Mouse (Mus musculus) hindbrain, embryonic 12.5 days (tissue): ENCODE results near the gene Ctf2. TPM values are rescaled to one million over a fixed set of nuclear protein-coding genes. Genes with fewer than 3 reads are reported as not detected.
A peak's percentile ranks its signal among the peaks of the same experiment; 100 is the strongest.
"Not testable (repeated sequence)": the region's sequence is repeated elsewhere in the genome, so short reads cannot be mapped to it uniquely, and the experiment has no call there.

ENCODE experiments used
- ATAC-seq: fragments of 200-750 bp; cut with Nextera tagmentation; 2 replicates; pipeline ENCODE4 v1.8.0; 2017; ENCODE audit warnings: moderate TSS enrichment; ENCODE audit not compliant: low FRiP score
- H3K27ac ChIP-seq: fragments of 300-500 bp; sonication (generic); 2 replicates; pipeline ENCODE4 v1.5.1; 2016; ENCODE audit warnings: mild to moderate bottlenecking
- H3K27me3 ChIP-seq: fragments of 300-500 bp; sonication (generic); 2 replicates; pipeline ENCODE4 v1.6.1; 2016; ENCODE audit warnings: mild to moderate bottlenecking
- H3K36me3 ChIP-seq: fragments of 300-500 bp; sonication (generic); 2 replicates; pipeline ENCODE4 v1.6.1; 2016; ENCODE audit warnings: mild to moderate bottlenecking
- H3K4me1 ChIP-seq: fragments of 300-500 bp; sonication (generic); 2 replicates; pipeline ENCODE4 v1.6.1; 2016
- H3K4me2 ChIP-seq: fragments of 300-500 bp; sonication (generic); replicated peaks from 2 replicates; pipeline ENCODE4 v1.6.1; 2016; ENCODE audit warnings: mild to moderate bottlenecking
- H3K4me3 ChIP-seq: fragments of 300-500 bp; sonication (generic); 2 replicates; pipeline ENCODE4 v1.5.1; 2016; ENCODE audit warnings: mild to moderate bottlenecking
- H3K9ac ChIP-seq: fragments of 300-500 bp; sonication (generic); 2 replicates; pipeline ENCODE4 v1.6.1; 2016; ENCODE audit warnings: mild to moderate bottlenecking, moderate library complexity
- H3K9me3 ChIP-seq: fragments of 300-500 bp; sonication (generic); replicated peaks from 2 replicates; pipeline ENCODE4 v1.6.1; 2016; ENCODE audit warnings: mild to moderate bottlenecking
- WGBS: fragments of 180-500 bp; shearing (Covaris S2); methylation state at CpG from one replicate; pipeline ENCODE4 v1.1.7; 2016; 5-methylcytosine and 5-hydroxymethylcytosine counted together
- polyA plus RNA-seq: library from polyadenylated mRNA; unstranded; fragments of >200 nt; fragmentation: Nextera tagmentation; extraction: Ambion mirVana; gene quantifications from 2 replicates; pipeline ENCODE4 v1.2.1, GENCODE M21; 2016

The Ctf2 gene
- polyA plus RNA-seq, 1 experiment from 2014 or later: not detected

DNA sequence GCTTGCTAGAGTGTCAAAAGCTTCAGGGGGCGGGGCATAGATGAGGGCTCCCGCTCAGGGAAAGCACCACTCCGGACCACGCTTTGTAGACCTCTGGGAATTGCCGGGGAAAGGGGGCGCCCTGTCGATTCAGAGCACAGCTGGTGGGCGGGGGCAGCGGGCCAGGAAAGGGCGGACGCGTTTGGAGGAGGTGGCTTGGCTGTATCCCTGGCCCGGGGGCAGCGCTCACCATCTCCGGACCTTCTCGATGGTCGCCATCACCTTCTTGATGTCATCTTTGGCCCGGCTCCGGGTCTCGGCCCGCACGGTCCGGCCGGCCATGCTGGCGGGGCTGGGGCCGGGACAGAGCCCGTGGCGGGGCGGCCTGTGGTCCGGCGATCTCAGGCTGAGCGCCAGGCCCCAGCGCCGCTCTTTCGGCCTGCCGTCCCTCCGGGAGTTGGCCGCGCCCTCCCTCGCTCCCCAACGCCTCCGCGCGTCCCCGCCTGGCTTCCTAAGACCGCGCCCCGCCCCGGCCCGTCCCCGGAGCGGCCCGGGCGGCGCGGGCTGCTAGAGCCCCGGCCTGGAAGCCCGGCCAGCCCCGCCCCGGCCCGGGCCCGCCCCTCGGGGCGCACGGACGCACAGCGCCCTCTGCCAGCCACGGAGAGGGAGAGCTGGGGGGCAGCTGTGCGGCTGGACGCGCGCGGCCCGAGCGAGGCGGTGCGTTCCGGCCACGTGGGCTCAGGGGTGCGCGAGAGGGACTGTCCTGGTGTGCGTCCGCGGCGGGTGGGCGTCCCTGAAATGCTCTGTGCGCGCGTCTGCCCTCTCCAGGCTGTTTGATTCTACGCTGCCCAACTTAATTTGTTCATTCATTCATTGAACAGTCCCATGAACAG is 23.5 kb downstream of the Ctf2 start, which contains the start of gene Bcl7c:
Gene Bcl7c (minus strand): TSS at position 727 of the 872 bp plus-strand sequence.
- peaks cover 31% of the 10 kb centered on the region for H3K4me1 ChIP-seq
- under 1% methylated on average over 85 of the region's 90 CpGs for WGBS

DNA sequence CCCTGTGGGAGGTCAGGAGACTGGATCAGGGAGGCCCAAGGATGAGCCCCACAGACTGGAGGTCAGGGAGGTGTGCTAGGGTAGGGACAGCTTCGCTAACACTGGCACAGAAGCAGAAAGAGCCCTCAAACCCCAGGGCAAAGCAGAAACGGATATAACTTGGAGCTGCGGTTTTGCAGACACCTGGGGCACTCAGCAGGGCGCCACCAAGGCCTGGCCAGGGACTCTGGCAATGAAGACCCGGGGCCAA is 24.1 kb downstream of the Ctf2 start:
- H3K4me1 ChIP-seq: peaks cover 30% of the 10 kb centered on the region
- peak overlapping the region; percentile 59 for H3K4me2 ChIP-seq
- H3K4me3 ChIP-seq: peak overlapping the region; percentile 82
- ATAC-seq: peak; percentile 6
- H3K36me3 ChIP-seq: peaks cover 34% of the 10 kb centered on the region
- H3K9ac ChIP-seq: peak overlapping the region; percentile 88
- H3K27me3 ChIP-seq: no peaks in the 10 kb centered on the region
- H3K27ac ChIP-seq: peak overlapping the region; percentile 96
- WGBS: 1% methylated on average over 5 of the region's 5 CpGs
- no peaks in the 10 kb centered on the region for H3K9me3 ChIP-seq

More for the DNA sequence above, 23.5 kb downstream of the Ctf2 start, which contains the start of gene Bcl7c:
- ATAC-seq: peak; percentile 85
- peak within 1 kb of the TSS; percentile 82 for H3K4me3 ChIP-seq
- H3K27ac ChIP-seq: peak within 1 kb of the TSS; percentile 96
- H3K9me3 ChIP-seq: no peaks in the 10 kb centered on the region
- peak within 1 kb of the TSS; percentile 88 for H3K9ac ChIP-seq
- H3K27me3 ChIP-seq: no peaks in the 10 kb centered on the region
- H3K4me2 ChIP-seq: peak within 1 kb of the TSS; percentile 59
- peaks cover 29% of the 10 kb centered on the region for H3K36me3 ChIP-seq

DNA sequence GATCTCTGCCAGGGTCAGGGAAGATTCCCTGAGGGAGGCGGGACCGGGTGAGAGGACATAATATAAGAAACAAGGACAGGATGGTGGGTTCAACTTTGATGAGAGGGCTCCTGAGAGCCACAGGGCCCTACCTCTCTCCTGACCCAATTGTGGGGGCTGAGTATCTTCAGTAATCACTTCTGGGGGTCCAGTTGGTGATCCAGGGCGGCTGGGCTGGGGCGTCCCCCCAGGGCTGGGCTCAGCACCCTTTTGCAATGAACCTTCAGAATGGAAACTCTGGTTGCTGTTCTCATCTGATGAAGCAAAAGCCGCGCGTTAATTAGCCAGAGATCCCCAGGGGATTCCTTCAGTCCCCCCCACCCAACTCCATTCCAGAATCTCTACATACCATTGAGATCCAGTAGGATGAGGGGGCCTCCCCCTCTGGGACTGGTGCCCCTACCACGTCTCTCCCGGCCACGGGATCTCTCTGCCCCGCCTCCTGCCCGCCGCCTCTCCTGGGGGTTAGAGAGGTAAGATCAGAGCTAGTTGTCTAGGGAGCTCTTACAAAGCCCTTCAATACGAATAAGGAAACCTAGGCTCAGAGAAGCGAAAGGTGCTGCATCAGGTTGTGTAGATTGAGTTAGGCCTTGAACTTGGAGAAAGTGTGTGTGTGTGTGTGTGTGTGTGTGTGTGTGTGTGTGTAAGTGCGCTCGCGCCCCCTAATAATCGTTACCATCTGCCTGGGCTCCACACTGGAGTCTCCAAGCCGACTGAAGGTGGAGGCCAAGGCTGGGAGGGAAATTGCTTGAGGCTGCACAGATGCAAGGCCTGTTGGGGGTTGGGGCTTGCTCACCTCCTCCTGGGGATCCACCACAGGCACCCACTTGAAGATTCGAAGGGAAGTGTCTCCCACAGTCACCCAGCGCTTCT is 24.7 kb downstream of the Ctf2 start:
- WGBS: 28% methylated on average over 22 of the region's 22 CpGs
- no peaks in the 10 kb centered on the region for H3K27me3 ChIP-seq
- H3K27ac ChIP-seq: peak overlapping the region; percentile 96
- peaks cover 25% of the 10 kb centered on the region for H3K4me1 ChIP-seq
- no peaks in the 10 kb centered on the region for H3K9me3 ChIP-seq
- H3K4me2 ChIP-seq: peak overlapping the region; percentile 59
- H3K4me3 ChIP-seq: peak overlapping the region; percentile 82
- 0 out of 2 replicates have a peak, but pooled peaks have one; percentile 5 for ATAC-seq
- H3K9ac ChIP-seq: peak overlapping the region; percentile 88
- peaks cover 34% of the 10 kb centered on the region for H3K36me3 ChIP-seq

DNA sequence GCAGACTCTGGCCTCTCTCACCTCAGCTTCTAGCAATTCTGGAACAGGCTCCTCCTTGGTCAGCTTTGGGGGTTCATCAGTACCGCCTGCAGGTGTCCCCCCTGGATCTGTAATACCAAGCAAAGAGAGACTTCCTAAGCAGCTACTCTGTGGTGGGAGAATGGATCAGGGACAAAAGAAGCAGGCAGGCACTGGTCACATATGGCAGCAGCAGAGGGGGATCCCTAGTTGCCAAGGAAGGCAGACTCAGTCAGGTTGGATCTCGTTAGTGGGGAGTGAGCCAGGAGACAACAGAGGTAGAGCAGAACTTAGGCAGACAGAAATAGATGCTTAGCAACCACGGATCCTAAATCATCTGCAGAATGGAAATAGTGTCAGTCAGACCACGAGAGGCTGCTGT is 26.3 kb downstream of the Ctf2 start:
- no peak overlapping the region for H3K4me3 ChIP-seq
- H3K9me3 ChIP-seq: no peaks in the 10 kb centered on the region
- no peak overlapping the region for H3K9ac ChIP-seq
- ATAC-seq: no peak
- WGBS: 80% methylated on average over 4 of the region's 4 CpGs
- no peak overlapping the region for H3K27ac ChIP-seq
- no peak overlapping the region for H3K4me2 ChIP-seq
- no peaks in the 10 kb centered on the region for H3K27me3 ChIP-seq
- H3K36me3 ChIP-seq: peaks cover 37% of the 10 kb centered on the region
- H3K4me1 ChIP-seq: peaks cover 22% of the 10 kb centered on the region

DNA sequence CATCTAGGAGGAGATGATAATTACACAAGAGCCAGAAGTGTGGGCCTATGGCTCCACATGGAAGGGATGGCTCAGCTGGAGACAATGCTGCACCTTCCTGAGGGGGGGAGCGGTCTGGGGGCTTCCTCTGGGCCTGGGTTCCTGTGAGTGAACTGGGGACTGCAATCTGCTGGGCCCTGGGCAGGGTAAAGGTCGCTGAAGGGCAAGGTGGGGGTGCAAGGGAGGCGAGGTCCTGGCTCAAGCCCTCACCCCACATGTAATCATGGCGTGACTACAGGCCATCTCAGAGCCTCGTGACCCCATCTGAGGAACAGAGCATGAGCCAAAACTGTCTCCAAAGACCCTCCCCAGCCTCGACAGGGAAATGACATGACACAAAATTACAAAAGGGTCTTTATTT is 27.4 kb downstream of the Ctf2 start:
- Histone ChIP-seq H3K4me3 (no peak overlapping the region), H3K27me3 (no peaks in the 10 kb centered on the region), H3K9me3 (no peaks in the 10 kb centered on the region), H3K36me3 (peaks cover 45% of the 10 kb centered on the region), H3K4me2 (no peak overlapping the region), H3K9ac (no peak overlapping the region), H3K27ac (no peak overlapping the region), H3K4me1 (peaks cover 22% of the 10 kb centered on the region)
- WGBS: 83% methylated on average over 6 of the region's 6 CpGs
- no peak for ATAC-seq

DNA sequence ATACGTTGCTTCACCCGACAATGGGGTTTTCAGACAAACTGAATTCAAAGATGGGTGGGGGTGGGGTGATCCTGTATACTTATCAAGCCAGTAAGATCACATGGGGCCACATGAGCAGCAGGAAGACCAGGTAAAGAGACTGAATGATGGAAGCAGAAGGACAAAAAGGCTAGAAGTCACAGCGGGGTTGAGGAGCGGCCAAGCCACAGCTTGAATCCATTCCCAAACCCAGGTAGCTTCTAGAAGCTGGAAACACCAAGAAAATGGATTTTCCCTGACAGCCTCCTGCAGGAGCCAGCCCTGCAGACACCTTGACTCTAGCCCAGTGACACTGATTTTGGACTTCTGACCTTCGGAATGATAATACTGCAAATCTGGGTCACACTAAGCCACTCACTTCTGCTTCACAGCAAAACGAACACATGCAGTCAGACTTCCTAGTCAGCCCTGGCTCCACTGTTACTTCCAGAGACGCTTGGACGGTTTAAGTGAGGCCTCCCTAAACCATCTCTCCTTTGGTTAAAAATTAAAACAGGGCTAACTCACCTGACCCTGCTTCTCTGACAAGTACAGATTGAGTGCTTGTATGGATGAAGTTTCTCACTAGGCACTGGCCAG is 28.3 kb downstream of the Ctf2 start:
- no peak overlapping the region for H3K27ac ChIP-seq
- no peaks in the 10 kb centered on the region for H3K9me3 ChIP-seq
- peaks cover 17% of the 10 kb centered on the region for H3K4me1 ChIP-seq
- H3K9ac ChIP-seq: no peak overlapping the region
- ATAC-seq: no peak
- 87% methylated on average over 8 of the region's 8 CpGs for WGBS
- H3K4me2 ChIP-seq: no peak overlapping the region
- no peaks in the 10 kb centered on the region for H3K27me3 ChIP-seq
- H3K36me3 ChIP-seq: peaks cover 49% of the 10 kb centered on the region
- H3K4me3 ChIP-seq: no peak overlapping the region

DNA sequence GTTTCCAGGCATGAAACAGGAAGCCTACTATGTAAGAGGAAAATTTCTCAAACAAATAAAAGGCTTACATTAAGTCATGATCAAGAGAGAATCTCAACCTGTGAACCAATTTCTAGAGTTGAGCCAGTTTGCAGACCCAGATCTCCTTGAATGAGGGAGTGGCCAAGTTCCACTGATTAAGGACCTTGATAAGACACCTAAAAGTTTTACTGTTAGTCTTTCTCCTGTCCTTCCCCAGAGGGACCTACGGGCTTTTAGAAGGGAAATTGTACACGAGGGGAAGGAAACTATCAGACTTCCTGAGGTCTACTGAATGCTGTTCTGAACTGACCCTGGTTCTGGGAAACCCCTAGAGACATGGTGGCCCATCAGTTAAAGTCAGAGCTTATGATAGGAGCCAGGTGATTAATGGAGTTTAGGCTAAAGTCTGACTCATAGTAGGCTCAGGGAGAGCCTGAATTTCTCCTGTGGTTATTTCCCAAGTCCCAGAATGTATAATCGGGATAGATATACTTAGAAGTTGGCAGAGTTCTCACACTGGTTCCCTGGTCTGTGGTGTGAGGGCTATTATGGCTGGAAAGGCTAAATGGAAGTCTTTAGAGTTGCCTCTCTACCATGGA is 31.1 kb downstream of the Ctf2 start:
- H3K27me3 ChIP-seq: no peaks in the 10 kb centered on the region
- H3K36me3 ChIP-seq: peaks cover 42% of the 10 kb centered on the region
- 82% methylated on average over 3 of the region's 3 CpGs for WGBS
- no peaks in the 10 kb centered on the region for H3K4me1 ChIP-seq
- ATAC-seq: no peak
- H3K27ac ChIP-seq: no peak overlapping the region
- H3K9ac ChIP-seq: no peak overlapping the region
- no peaks in the 10 kb centered on the region for H3K9me3 ChIP-seq
- H3K4me2 ChIP-seq: no peak overlapping the region
- H3K4me3 ChIP-seq: no peak overlapping the region

DNA sequence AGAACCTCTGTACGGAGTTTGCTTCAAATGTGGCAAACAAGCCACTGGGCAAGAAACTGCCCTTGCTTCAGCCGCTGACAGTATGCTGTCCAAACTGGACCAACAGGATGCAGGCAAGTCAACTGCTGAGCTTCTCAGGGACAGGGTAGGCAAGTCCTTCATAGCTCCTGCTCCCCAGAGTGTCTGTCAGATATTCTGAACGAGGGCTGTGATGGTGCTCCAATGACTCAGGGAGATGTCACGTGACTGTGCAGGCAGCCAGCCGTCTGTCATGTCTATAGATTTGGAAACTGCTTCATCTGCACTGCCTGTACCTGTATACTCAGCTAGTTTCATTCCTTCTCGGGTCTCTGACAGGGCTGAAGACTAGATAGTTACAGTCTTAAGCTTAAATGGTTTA is 33.0 kb downstream of the Ctf2 start:
- Histone ChIP-seq H3K36me3 (peaks cover 33% of the 10 kb centered on the region), H3K4me3 (no peak overlapping the region), H3K27ac (no peak overlapping the region), H3K27me3 (no peaks in the 10 kb centered on the region), H3K4me1 (no peaks in the 10 kb centered on the region), H3K4me2 (no peak overlapping the region), H3K9me3 (no peaks in the 10 kb centered on the region), H3K9ac (no peak overlapping the region)
- no peak for ATAC-seq
- 79% methylated on average over 6 of the region's 6 CpGs for WGBS

DNA sequence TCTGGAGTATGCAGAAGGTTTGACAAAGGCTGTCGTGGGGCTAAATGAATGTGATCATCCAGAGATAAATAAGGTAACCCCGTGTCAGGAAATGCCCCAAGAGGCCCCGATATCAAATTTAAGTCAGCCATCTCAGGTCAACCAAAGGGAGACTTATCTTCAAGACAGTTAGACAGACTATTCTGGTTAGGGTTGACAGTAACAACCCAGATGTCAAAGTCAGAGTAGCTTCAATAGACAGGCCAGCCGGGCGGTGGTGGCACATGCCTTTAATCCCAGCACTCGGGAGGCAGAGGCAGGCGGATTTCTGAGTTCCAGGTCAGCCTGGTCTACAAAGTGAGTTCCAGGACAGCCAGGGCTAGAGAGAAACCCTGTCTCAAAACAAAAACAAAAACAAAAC is 38.2 kb downstream of the Ctf2 start:
- H3K36me3 ChIP-seq, ATAC-seq, H3K4me2 ChIP-seq, H3K9ac ChIP-seq, H3K4me3 ChIP-seq, H3K9me3 ChIP-seq, H3K27ac ChIP-seq, H3K4me1 ChIP-seq, H3K27me3 ChIP-seq: not testable (repeated sequence)
- WGBS: 94% methylated on average over 7 of the region's 7 CpGs

DNA sequence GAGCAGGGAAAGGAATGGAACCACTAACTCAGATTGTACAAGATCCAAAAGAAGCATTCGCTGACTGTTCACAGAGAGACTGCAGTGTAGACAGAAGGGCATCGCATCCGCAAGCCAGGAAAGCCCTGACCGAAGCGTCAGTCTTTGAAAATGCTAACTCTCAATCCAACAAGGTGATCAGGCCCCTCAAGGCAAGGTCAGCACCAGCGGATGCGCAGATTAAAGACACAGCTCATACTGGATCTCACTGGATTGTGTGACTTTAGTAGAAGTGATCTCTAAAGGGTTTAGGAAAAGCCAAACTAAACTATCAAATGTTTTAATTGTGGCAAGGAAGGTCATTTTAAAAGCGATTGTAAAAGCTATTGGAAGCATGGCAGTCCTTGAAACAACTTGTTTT is 38.7 kb downstream of the Ctf2 start:
- H3K4me3 ChIP-seq: no peak overlapping the region
- 92% methylated on average over 8 of the region's 8 CpGs for whole genome bisulfite sequencing

DNA sequence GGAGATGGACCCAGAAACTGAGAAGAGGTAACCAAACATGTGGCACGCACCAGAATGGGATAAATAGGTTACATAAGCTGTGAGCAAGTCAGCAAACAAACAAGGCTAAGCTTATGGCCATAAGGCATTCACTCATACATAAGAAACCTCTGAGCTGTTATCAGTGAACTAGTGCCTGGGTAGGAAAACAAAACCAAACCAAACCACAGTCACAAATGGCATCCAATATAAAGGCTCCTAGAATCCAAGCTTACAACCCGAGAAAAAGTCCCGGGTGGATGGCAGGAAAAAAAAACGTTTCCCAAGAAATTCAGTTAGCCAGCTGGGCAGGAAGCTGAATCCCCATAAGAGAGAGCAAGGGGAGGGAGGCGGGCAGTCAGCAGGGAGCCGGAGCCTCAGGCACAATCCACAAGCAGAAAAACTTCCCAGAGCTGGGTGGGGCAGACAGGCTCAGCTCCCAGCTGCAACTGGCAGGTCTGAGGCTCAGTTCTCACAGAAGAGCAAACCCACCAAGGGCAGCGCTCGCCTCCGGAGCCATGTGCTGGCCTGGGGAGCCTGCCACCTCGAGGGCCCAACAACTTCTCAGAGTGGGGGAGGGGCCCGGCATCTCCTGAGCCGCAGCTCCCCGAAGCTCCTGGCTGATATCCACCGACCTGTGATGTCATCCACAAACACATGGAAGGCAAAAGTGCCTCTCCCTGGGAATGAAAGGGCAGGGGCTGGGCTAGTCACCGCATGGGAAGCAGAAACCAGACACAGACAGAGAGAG is 40.6 kb downstream of the Ctf2 start:
- H3K36me3 ChIP-seq: peaks cover 8% of the 10 kb centered on the region
- peak overlapping the region; percentile 41; the same call in 1 of the 2 replicates for H3K9ac ChIP-seq
- H3K27me3 ChIP-seq: no peaks in the 10 kb centered on the region
- H3K4me3 ChIP-seq: no peak overlapping the region
- peaks cover 9% of the 10 kb centered on the region for H3K4me1 ChIP-seq
- H3K27ac ChIP-seq: peak overlapping the region; percentile 67
- H3K4me2 ChIP-seq: peak overlapping the region; percentile 42
- H3K9me3 ChIP-seq: no peaks in the 10 kb centered on the region
- 6% methylated on average over 15 of the region's 15 CpGs for WGBS
- ATAC-seq: no peak

More for the DNA sequence above, 38.7 kb downstream of the Ctf2 start:
- Histone ChIP-seq H3K9me3 (no peaks in the 10 kb centered on the region), H3K36me3 (peaks cover 8% of the 10 kb centered on the region), H3K9ac (no peak overlapping the region), H3K4me1 (peaks cover 9% of the 10 kb centered on the region), H3K27me3 (no peaks in the 10 kb centered on the region), H3K4me2 (no peak overlapping the region), H3K27ac (no peak overlapping the region)
- ATAC-seq: no peak
